Mouse (Mus musculus) intestine, embryonic 16.5 days (tissue): ENCODE results near the gene Fry. TPM values are rescaled to one million over a fixed set of nuclear protein-coding genes. Genes with fewer than 3 reads are reported as not detected.

ENCODE experiments used
- ATAC-seq: fragments of 200-750 bp; cut with Nextera tagmentation; 2 replicates; pipeline ENCODE4 v1.8.0; 2017; ENCODE audit warnings: moderate TSS enrichment, moderate library complexity
- H3K27ac ChIP-seq: fragments of 300-500 bp; sonication (generic); 2 replicates; pipeline ENCODE4 v1.5.1; 2014; ENCODE audit warnings: mild to moderate bottlenecking, low read length
- H3K27me3 ChIP-seq: fragments of 300-500 bp; sonication (generic); replicated peaks from 2 replicates; pipeline ENCODE4 v1.6.1; 2014; ENCODE audit warnings: low read length, control low read depth, mixed read lengths; ENCODE audit not compliant: control insufficient read depth, insufficient read depth
- H3K36me3 ChIP-seq: fragments of 300-500 bp; sonication (generic); 2 replicates; pipeline ENCODE4 v1.6.1; 2014; ENCODE audit warnings: low read length, control low read depth; ENCODE audit not compliant: control insufficient read depth, insufficient read depth
- H3K4me1 ChIP-seq: fragments of 300-500 bp; sonication (generic); 2 replicates; pipeline ENCODE4 v1.6.1; 2014; ENCODE audit warnings: low read length, control low read depth, mixed read lengths; ENCODE audit not compliant: control insufficient read depth, insufficient read depth
- H3K4me2 ChIP-seq: fragments of 300-500 bp; sonication (generic); 2 replicates; pipeline ENCODE4 v1.6.1; 2014; ENCODE audit warnings: low read depth, low read length, control low read depth
- H3K4me3 ChIP-seq: fragments of 300-500 bp; sonication (generic); 2 replicates; pipeline ENCODE4 v1.5.1; 2014; ENCODE audit warnings: mild to moderate bottlenecking, low read length
- H3K9ac ChIP-seq: fragments of 300-500 bp; sonication (generic); 2 replicates; pipeline ENCODE4 v1.6.1; 2014; ENCODE audit warnings: low read depth, low read length
- H3K9me3 ChIP-seq: fragments of 300-500 bp; sonication (generic); 2 replicates; pipeline ENCODE4 v1.6.1; 2016; ENCODE audit warnings: low read length, control low read depth; ENCODE audit not compliant: control insufficient read depth
- WGBS: fragments of 180-500 bp; shearing (Covaris S2); extraction: QIAGEN DNeasy Blood & Tissue Kit; methylation state at CpG from one replicate; pipeline ENCODE4 v1.1.7; 2014; 5-methylcytosine and 5-hydroxymethylcytosine counted together
- polyA plus RNA-seq: library from polyadenylated mRNA; unstranded; fragments of >200 nt; fragmentation: Nextera tagmentation; extraction: Ambion mirVana; gene quantifications from 2 replicates; pipeline ENCODE4 v1.2.1, GENCODE M21; 2015

Gene Fry
- polyA plus RNA-seq, 1 experiment from 2014 or later = 6.1 TPM

GRCm38 (mm10) chr5:150519551-150519950, 401.1 kb downstream of the Fry start:
- WGBS = 91% methylated on average over 1 of the region's 1 CpGs
- H3K27ac ChIP-seq = no peak overlapping the region
- no peak overlapping the region for H3K4me2 ChIP-seq
- peaks cover 7% of the 10 kb centered on the region for H3K4me1 ChIP-seq
- no peak for ATAC-seq
- H3K9me3 ChIP-seq = no peaks in the 10 kb centered on the region
- H3K4me3 ChIP-seq = no peak overlapping the region
- no peaks in the 10 kb centered on the region for H3K27me3 ChIP-seq
- H3K9ac ChIP-seq = no peak overlapping the region
- no peaks in the 10 kb centered on the region for H3K36me3 ChIP-seq

DNA sequence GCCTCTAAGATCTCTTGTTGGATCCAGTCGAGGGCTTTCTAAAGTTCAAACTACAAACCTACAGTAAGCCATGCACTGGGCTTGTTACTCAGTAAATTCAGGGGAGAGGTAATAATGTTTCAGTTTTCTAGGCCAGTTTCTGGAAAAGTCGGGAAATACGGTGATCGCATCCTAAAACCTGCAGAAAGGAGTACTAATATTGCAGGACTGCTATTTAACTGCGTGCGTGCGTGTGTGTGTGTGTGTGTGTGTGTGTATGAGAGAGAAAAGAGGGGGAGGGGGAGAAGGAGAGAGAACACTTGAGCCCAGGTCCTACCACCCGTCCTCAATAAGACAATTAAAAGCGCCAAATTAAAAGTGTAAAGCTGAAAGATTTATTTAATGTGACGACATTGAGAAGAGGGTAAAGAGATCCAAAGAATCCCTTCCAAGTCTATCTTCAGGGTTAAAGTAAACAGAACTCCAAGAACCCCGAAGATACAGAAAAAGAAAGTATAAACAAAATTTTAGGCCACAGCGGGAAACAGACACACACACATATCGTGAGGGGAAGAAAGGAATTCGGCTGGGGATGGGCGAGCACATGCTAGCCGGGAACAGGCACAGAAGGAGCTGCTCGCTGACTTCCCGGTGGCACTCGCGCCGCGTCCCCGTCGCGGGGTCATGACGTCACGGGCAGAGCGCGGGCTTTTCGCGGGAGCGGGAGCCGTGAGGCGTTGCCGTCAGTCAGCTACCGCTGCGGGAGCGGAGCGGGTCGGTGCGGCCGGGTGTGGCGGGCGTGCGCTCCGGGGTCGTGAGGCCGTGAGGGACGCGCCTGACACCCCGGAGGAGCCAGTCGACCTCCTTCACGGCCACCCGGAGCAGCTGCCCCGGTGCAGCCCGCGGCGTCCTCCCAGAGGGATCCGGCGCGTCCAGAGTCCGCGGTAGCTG, 403.8 kb downstream of the Fry start, which contains the start of gene Brca2:
TSS of gene Brca2 (plus strand) at position 694 of the 930 bp plus-strand sequence.
- Histone ChIP-seq H3K9me3 (no peaks in the 10 kb centered on the region), H3K27me3 (no peaks in the 10 kb centered on the region), H3K9ac (peak within 1 kb of the TSS; percentile 90), H3K36me3 (no peaks in the 10 kb centered on the region), H3K4me2 (peak within 1 kb of the TSS; percentile 75), H3K4me3 (peak within 1 kb of the TSS; percentile 82), H3K4me1 (peaks cover 7% of the 10 kb centered on the region), H3K27ac (peak within 1 kb of the TSS; percentile 83)
- WGBS = 5% methylated on average over 63 of the region's 63 CpGs
- peak; percentile 97 for ATAC-seq

DNA sequence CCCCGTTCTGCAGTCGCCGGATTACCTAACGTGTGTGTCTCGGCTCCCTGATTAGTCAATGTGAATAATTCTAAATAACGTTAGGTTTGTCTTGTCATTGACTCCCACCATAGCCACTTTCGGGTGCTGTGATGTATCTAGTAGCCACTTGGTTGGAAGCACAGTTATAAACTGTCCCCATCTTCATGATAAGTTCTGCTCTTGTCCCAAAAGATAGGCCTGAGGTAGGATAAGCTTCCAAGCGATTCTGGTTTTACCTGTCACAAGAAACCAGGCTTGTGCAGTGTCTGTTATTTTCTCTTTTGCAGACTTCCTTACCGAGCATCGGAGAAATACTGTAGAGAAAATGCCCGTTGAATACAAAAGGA, 404.4 kb downstream of the Fry start:
- H3K27me3 ChIP-seq = no peaks in the 10 kb centered on the region
- peak overlapping the region; percentile 83; the same call in 1 of the 2 replicates for H3K27ac ChIP-seq
- no peaks in the 10 kb centered on the region for H3K36me3 ChIP-seq
- peak overlapping the region; percentile 90 for H3K9ac ChIP-seq
- H3K4me2 ChIP-seq = peak overlapping the region; percentile 75
- ATAC-seq = peak; percentile 60
- H3K4me3 ChIP-seq = peak overlapping the region; percentile 82
- peaks cover 7% of the 10 kb centered on the region for H3K4me1 ChIP-seq
- 6% methylated on average over 11 of the region's 11 CpGs for WGBS
- H3K9me3 ChIP-seq = no peaks in the 10 kb centered on the region

DNA sequence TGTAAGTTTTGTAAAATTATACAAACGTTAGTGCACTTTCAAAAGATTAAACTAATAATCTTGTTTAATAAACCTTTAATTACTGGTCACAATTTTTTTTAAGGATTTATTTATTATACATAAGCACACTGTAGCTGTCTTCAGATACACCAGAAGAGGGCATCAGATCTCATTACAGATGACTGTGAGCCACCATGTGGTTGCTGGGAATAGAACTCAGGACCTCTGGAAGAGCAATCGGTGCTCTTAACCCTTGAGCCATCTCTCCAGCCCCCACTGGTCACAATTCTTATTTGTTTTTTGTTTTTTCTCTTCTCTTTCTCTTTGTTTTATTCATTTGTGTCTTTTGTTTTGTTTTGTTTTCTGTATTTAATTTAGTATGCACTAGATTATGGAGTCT, 406.8 kb downstream of the Fry start:
- Histone ChIP-seq H3K27ac (no peak overlapping the region), H3K9ac (no peak overlapping the region), H3K4me3 (no peak overlapping the region), H3K27me3 (no peaks in the 10 kb centered on the region), H3K36me3 (no peaks in the 10 kb centered on the region), H3K4me2 (no peak overlapping the region), H3K4me1 (peaks cover 7% of the 10 kb centered on the region), H3K9me3 (no peaks in the 10 kb centered on the region)
- WGBS = 83% methylated on average over 2 of the region's 2 CpGs
- ATAC-seq = no peak

DNA sequence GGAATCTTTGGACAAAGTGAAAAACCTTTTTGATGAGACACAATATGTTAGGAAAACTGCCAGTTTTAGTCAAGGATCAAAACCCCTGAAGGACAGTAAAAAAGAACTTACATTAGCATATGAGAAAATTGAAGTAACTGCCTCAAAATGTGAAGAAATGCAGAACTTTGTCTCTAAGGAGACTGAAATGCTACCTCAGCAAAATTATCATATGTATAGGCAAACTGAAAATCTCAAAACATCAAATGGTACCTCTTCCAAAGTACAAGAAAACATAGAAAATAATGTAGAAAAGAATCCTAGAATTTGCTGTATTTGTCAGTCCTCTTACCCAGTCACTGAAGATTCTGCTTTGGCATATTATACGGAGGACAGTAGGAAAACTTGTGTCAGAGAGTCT, 422.9 kb downstream of the Fry start:
- Histone ChIP-seq H3K9ac (no peak overlapping the region), H3K27ac (no peak overlapping the region), H3K4me2 (no peak overlapping the region), H3K27me3 (no peaks in the 10 kb centered on the region), H3K4me3 (no peak overlapping the region), H3K9me3 (no peaks in the 10 kb centered on the region), H3K4me1 (no peaks in the 10 kb centered on the region), H3K36me3 (peaks cover 8% of the 10 kb centered on the region)
- WGBS = 96% methylated on average over 1 of the region's 1 CpGs
- ATAC-seq = no peak

- Histone ChIP-seq H3K27ac (no peak overlapping the region), H3K36me3 (peaks cover 6% of the 10 kb centered on the region), H3K4me2 (no peak overlapping the region), H3K9ac (no peak overlapping the region), H3K4me3 (no peak overlapping the region), H3K4me1 (no peaks in the 10 kb centered on the region), H3K27me3 (no peaks in the 10 kb centered on the region), H3K9me3 (no peaks in the 10 kb centered on the region)
- 84% methylated on average over 2 of the region's 2 CpGs for WGBS
- ATAC-seq = no peak
Observed at GRCm38 (mm10) chr5:150543184-150543583, 424.7 kb downstream of the Fry start.

Other genes starting within 250 kb of the Fry start
- gene Rxfp2, start 100.0 kb upstream of the Fry start, polyA plus RNA-seq = 0.15 and 0.23 TPM in 2 replicates